ENCODE assay signal across 22 mouse cellular contexts in genomic region chr7:96657857-96658580, GRCm38 (mm10).
DNase-seq lines count a peak whose midpoint lies in the region; ATAC-seq lines count a peak whose summit lies in the region.
"Had no signal": no experiment of that assay in that cellular context is flagged by ENCODE, and none has a peak within 500 bp of the region (broad histone marks: within the 10 kb centered on the region; RNA-seq: fewer than 3 reads in every experiment).

No protein-coding gene starts in this region.

- no peak for ATAC-seq in midbrain, embryonic 11.5 days (ENCODE audit: low FRiP score)
- no peak for ATAC-seq in embryonic facial prominence, embryonic 11.5 days (replicated peaks; ENCODE audit: insufficient number of reproducible peaks, low FRiP score, low TSS enrichment, low read depth)
- ATAC-seq: forebrain, embryonic 15.5 days; hindbrain, postnatal 0 days; intestine, embryonic 16.5 days; liver, postnatal 0 days; lung, postnatal 0 days had no signal

- H3K4me3 ChIP-seq in midbrain, embryonic 10.5 days, result no peak overlapping the region
- H3K4me3 ChIP-seq in midbrain, embryonic 11.5 days (ENCODE audit: low read depth, low read length), result no peak overlapping the region
- no peak overlapping the region for H3K4me3 ChIP-seq in embryonic facial prominence, embryonic 11.5 days (ENCODE audit: low read depth, low read length)
- no peak overlapping the region for H3K4me3 ChIP-seq in limb, embryonic 10.5 days
- H3K4me3 ChIP-seq: forebrain, embryonic 15.5 days had no signal

- no peak for DNase-seq in midbrain, embryonic 10.5 days (ENCODE audit: low spot score)
- DNase-seq in midbrain, embryonic 11.5 days (ENCODE audit: low spot score, missing footprints), result no peak
- no peak for DNase-seq in embryonic facial prominence, embryonic 11.5 days (ENCODE audit: low spot score)
- DNase-seq in limb, embryonic 10.5 days (ENCODE audit: low spot score), result no peak
- no peak for DNase-seq in gastrocnemius, postnatal 36 days
- DNase-seq in left cerebral cortex, adult 8-10 months (ENCODE audit: low spot score in 2 of 2), result no peak
- DNase-seq in yolk sac, embryonic 10.5 days (ENCODE audit: low spot score), result no peak
- DNase-seq: adrenal gland, postnatal 14 days; cerebellum, adult 2 months; cerebellum, postnatal 36 days; gastrocnemius, postnatal 10 days; heart, adult 18-20 months; heart, postnatal 36 days; kidney, postnatal 36 days; liver, postnatal 0 days; right cerebral cortex, postnatal 4 days had no signal

- peaks cover 97% of the 10 kb centered on the region for H3K4me1 ChIP-seq in midbrain, embryonic 10.5 days
- peaks cover 40% of the 10 kb centered on the region for H3K4me1 ChIP-seq in midbrain, embryonic 11.5 days (ENCODE audit: control insufficient read depth, insufficient read depth, low read length)
- peaks cover 27% of the 10 kb centered on the region for H3K4me1 ChIP-seq in embryonic facial prominence, embryonic 11.5 days (ENCODE audit: control insufficient read depth, insufficient read depth, low read length)
- peaks cover 100% of the 10 kb centered on the region for H3K4me1 ChIP-seq in limb, embryonic 10.5 days

- no peaks in the 10 kb centered on the region for H3K9me3 ChIP-seq in midbrain, embryonic 10.5 days (replicated peaks)
- no peaks in the 10 kb centered on the region for H3K9me3 ChIP-seq in midbrain, embryonic 11.5 days (ENCODE audit: control insufficient read depth, low read length)
- no peaks in the 10 kb centered on the region for H3K9me3 ChIP-seq in embryonic facial prominence, embryonic 11.5 days (replicated peaks; ENCODE audit: control insufficient read depth, low read length)
- H3K9me3 ChIP-seq in limb, embryonic 10.5 days (replicated peaks), result no peaks in the 10 kb centered on the region
- H3K9me3 ChIP-seq: forebrain, embryonic 15.5 days had no signal

- H3K27ac ChIP-seq in midbrain, embryonic 10.5 days (replicated peaks), result peak overlapping the region; percentile 57
- H3K27ac ChIP-seq in midbrain, embryonic 11.5 days (ENCODE audit: low read depth, low read length), result no peak overlapping the region
- peak overlapping the region; percentile 89; the same call in 1 of the 2 replicates for H3K27ac ChIP-seq in embryonic facial prominence, embryonic 11.5 days (replicated peaks; ENCODE audit: low read depth, low read length)
- H3K27ac ChIP-seq in limb, embryonic 10.5 days, result peak overlapping the region; percentile 83
- H3K27ac ChIP-seq: forebrain, embryonic 15.5 days; hindbrain, postnatal 0 days; macrophage had no signal

- H3K27me3 ChIP-seq in midbrain, embryonic 10.5 days (ENCODE audit: low read depth, poor library complexity, severe bottlenecking), result peaks cover 95% of the 10 kb centered on the region
- H3K27me3 ChIP-seq in midbrain, embryonic 11.5 days (ENCODE audit: control insufficient read depth, insufficient read depth, low read length), result peaks cover 6% of the 10 kb centered on the region; the same call in 1 of the 2 replicates
- H3K27me3 ChIP-seq in embryonic facial prominence, embryonic 11.5 days (ENCODE audit: control insufficient read depth, insufficient read depth, low read length), result no peaks in the 10 kb centered on the region
- peaks cover 24% of the 10 kb centered on the region; the same call in 1 of the 2 replicates for H3K27me3 ChIP-seq in limb, embryonic 10.5 days (ENCODE audit: low read depth, poor library complexity, severe bottlenecking)
- H3K27me3 ChIP-seq: forebrain, embryonic 15.5 days had no signal

- WGBS in midbrain, embryonic 10.5 days, result 52% methylated on average over 11 of the region's 11 CpGs
- WGBS in midbrain, embryonic 11.5 days, result 56% methylated on average over 11 of the region's 11 CpGs
- WGBS in embryonic facial prominence, embryonic 11.5 days, result 63% methylated on average over 11 of the region's 11 CpGs
- WGBS in limb, embryonic 10.5 days, result 58% methylated on average over 11 of the region's 11 CpGs

- H3K9ac ChIP-seq in midbrain, embryonic 11.5 days (ENCODE audit: low read length), result no peak overlapping the region
- no peak overlapping the region for H3K9ac ChIP-seq in embryonic facial prominence, embryonic 11.5 days (replicated peaks; ENCODE audit: low read length)
- H3K9ac ChIP-seq: forebrain, embryonic 15.5 days; liver, postnatal 0 days had no signal

- 0 out of 2 replicates have a peak, but pooled peaks cover 2% of the 10 kb centered on the region for H3K36me3 ChIP-seq in midbrain, embryonic 10.5 days
- no peaks in the 10 kb centered on the region for H3K36me3 ChIP-seq in midbrain, embryonic 11.5 days (ENCODE audit: control insufficient read depth, insufficient read depth, low read length)
- H3K36me3 ChIP-seq in embryonic facial prominence, embryonic 11.5 days (replicated peaks; ENCODE audit: control insufficient read depth, insufficient read depth, low read depth, low read length), result no peaks in the 10 kb centered on the region
- H3K36me3 ChIP-seq in limb, embryonic 10.5 days, result 0 out of 2 replicates have a peak, but pooled peaks cover 6% of the 10 kb centered on the region
- H3K36me3 ChIP-seq: forebrain, embryonic 15.5 days had no signal

- intact Hi-C loops in gastrocnemius, postnatal 36 days (cut with DNase I), result no loop called here

- no peak overlapping the region for H3K4me2 ChIP-seq in midbrain, embryonic 11.5 days
- no peak overlapping the region for H3K4me2 ChIP-seq in embryonic facial prominence, embryonic 11.5 days (ENCODE audit: low read depth, low read length)
- H3K4me2 ChIP-seq: forebrain, embryonic 15.5 days; liver, embryonic 11.5 days had no signal
